Mouse (Mus musculus) liver, adult 2 months (tissue): ENCODE results near the gene Shmt2. TPM values are rescaled to one million over a fixed set of nuclear protein-coding genes. Genes with fewer than 3 reads are reported as not detected.

Experiments
- DNase-seq: peaks from one replicate; pipeline ENCODE4 v3.0.0-alpha.2; 2011; ENCODE audit warnings: low read depth, low spot score; ENCODE audit errors: extremely low read depth
- H3K27ac ChIP-seq: fragments of 200-500 bp; replicated peaks from 2 replicates; pipeline ENCODE4 v1.5.1; 2012; ENCODE audit warnings: low read depth, mild to moderate bottlenecking, control low read depth, inconsistent platforms, low read length; ENCODE audit not compliant: insufficient read depth
- H3K27me3 ChIP-seq: fragments of 200-500 bp; 2 replicates; pipeline ENCODE4 v1.6.1; 2012; ENCODE audit warnings: mild to moderate bottlenecking, moderate library complexity, low read length, inconsistent platforms; ENCODE audit not compliant: control insufficient read depth, insufficient read depth
- H3K36me3 ChIP-seq: fragments of 200-500 bp; 2 replicates; pipeline ENCODE4 v1.6.1; 2012; ENCODE audit warnings: low read length, inconsistent platforms; ENCODE audit not compliant: control insufficient read depth, insufficient read depth
- H3K4me1 ChIP-seq: fragments of 200-500 bp; 2 replicates; pipeline ENCODE4 v1.6.1; 2011; ENCODE audit warnings: low read length; ENCODE audit not compliant: control insufficient read depth, insufficient read depth
- H3K4me3 ChIP-seq: fragments of 200-500 bp; 2 replicates; pipeline ENCODE4 v1.5.1; 2011; ENCODE audit warnings: low read depth, mild to moderate bottlenecking, control low read depth, low read length, moderate library complexity; ENCODE audit not compliant: insufficient read depth
- H3K79me2 ChIP-seq: fragments of 200-500 bp; 2 replicates; pipeline ENCODE4 v1.6.1; 2012; ENCODE audit warnings: inconsistent platforms, mild to moderate bottlenecking, low read length, moderate library complexity; ENCODE audit not compliant: control insufficient read depth, insufficient read depth
- H3K9ac ChIP-seq: fragments of 200-500 bp; 2 replicates; pipeline ENCODE4 v1.6.1; 2012; ENCODE audit warnings: low read depth, mild to moderate bottlenecking, control low read depth, inconsistent platforms, low read length
- CTCF ChIP-seq: fragments of 200-500 bp; IDR thresholded peaks from 2 replicates; pipeline ENCODE4 v1.5.1; 2011; ENCODE audit warnings: low read depth, low read length, control low read depth
- POLR2A ChIP-seq: fragments of 200-500 bp; IDR thresholded peaks from 2 replicates; pipeline ENCODE4 v1.6.1; 2011; ENCODE audit warnings: low read length, control low read depth; ENCODE audit not compliant: insufficient read depth; ENCODE audit errors: extremely low read depth
- WGBS: fragments of 180-500 bp; shearing (Covaris S2); methylation state at CpG from one replicate; pipeline ENCODE4 v1.1.7; 2018; 5-methylcytosine and 5-hydroxymethylcytosine counted together
- polyA plus RNA-seq: library from polyadenylated mRNA; depleted of rRNA; stranded (reverse); fragments of >200 nt; gene quantifications from 2 replicates; pipeline ENCODE4 v1.2.3, GENCODE M21; 2012
- total RNA-seq: library from RNA; depleted of rRNA; stranded (reverse); fragments of >200 nt; gene quantifications from 2 replicates; pipeline ENCODE4 v1.2.3, GENCODE M21; 2014

Gene Shmt2
- total and polyA plus RNA-seq, 2 experiments: 130 to 309 TPM

- TF ChIP-seq POLR2A: no peak
- TF ChIP-seq CTCF: no peak
- no peaks in the 10 kb centered on the region for H3K79me2 ChIP-seq
- DNase-seq: no peak
- WGBS: 33% methylated on average over 17 of the region's 17 CpGs
- H3K9ac ChIP-seq: no peak overlapping the region
- H3K4me1 ChIP-seq: peaks cover 7% of the 10 kb centered on the region; the same call in 1 of the 2 replicates
- H3K36me3 ChIP-seq: no peaks in the 10 kb centered on the region
- H3K27me3 ChIP-seq: peaks cover 2% of the 10 kb centered on the region; the same call in 1 of the 2 replicates
- no peak overlapping the region for H3K4me3 ChIP-seq
- no peak overlapping the region for H3K27ac ChIP-seq
These were observed 12.2 kb downstream of the Shmt2 start for GRCm38 (mm10) chr10:127509837-127510701.

GRCm38 (mm10) chr10:127509051-127509836, 13.0 kb downstream of the Shmt2 start:
- Histone ChIP-seq H3K36me3 (no peaks in the 10 kb centered on the region), H3K9ac (0 out of 2 replicates have a peak overlapping the region, but pooled peaks have one; percentile 5), H3K4me3 (peak overlapping the region; percentile 9; the same call in 1 of the 2 replicates), H3K79me2 (no peaks in the 10 kb centered on the region), H3K4me1 (peaks cover 7% of the 10 kb centered on the region; the same call in 1 of the 2 replicates), H3K27ac (no peak overlapping the region), H3K27me3 (peaks cover 2% of the 10 kb centered on the region; the same call in 1 of the 2 replicates)
- no peak for TF ChIP-seq POLR2A
- peak; percentile 86 for TF ChIP-seq CTCF
- WGBS: 4% methylated on average over 35 of the region's 35 CpGs
- DNase-seq: peak; percentile 45

- H3K4me1 ChIP-seq: peaks cover 7% of the 10 kb centered on the region; the same call in 1 of the 2 replicates
- DNase-seq: peak; percentile 22
- no peak overlapping the region for H3K4me3 ChIP-seq
- TF ChIP-seq CTCF (peak; percentile 69), POLR2A (no peak)
- H3K27ac ChIP-seq: no peak overlapping the region
- H3K9ac ChIP-seq: no peak overlapping the region
- no peaks in the 10 kb centered on the region for H3K79me2 ChIP-seq
- 44% methylated on average over 15 of the region's 15 CpGs for WGBS
- no peaks in the 10 kb centered on the region for H3K36me3 ChIP-seq
- peaks cover 2% of the 10 kb centered on the region; the same call in 1 of the 2 replicates for H3K27me3 ChIP-seq
These were observed 14.0 kb downstream of the Shmt2 start for GRCm38 (mm10) chr10:127508239-127508638.

- Histone ChIP-seq H3K27me3 (no peaks in the 10 kb centered on the region), H3K9ac (no peak within 1 kb of the TSS), H3K4me3 (no peak within 1 kb of the TSS), H3K36me3 (peaks cover 14% of the 10 kb centered on the region), H3K27ac (no peak within 1 kb of the TSS), H3K4me1 (no peaks in the 10 kb centered on the region), H3K79me2 (no peaks in the 10 kb centered on the region)
- DNase-seq: no peak
- TF ChIP-seq CTCF: no peak
- no peak for TF ChIP-seq POLR2A
- 71% methylated on average over 13 of the region's 13 CpGs for WGBS
These were observed 21.1 kb downstream of the Shmt2 start, which contains the start of gene Stac3 for GRCm38 (mm10) chr10:127500894-127501893. Gene Stac3, plus strand, starts transcription at chr10:127501686.

- TF ChIP-seq POLR2A: no peak
- TF ChIP-seq CTCF: no peak
- H3K9ac ChIP-seq: no peak overlapping the region
- WGBS: 95% methylated on average over 4 of the region's 4 CpGs
- no peaks in the 10 kb centered on the region for H3K79me2 ChIP-seq
- no peaks in the 10 kb centered on the region for H3K27me3 ChIP-seq
- no peak overlapping the region for H3K4me3 ChIP-seq
- H3K27ac ChIP-seq: no peak overlapping the region
- H3K36me3 ChIP-seq: peaks cover 18% of the 10 kb centered on the region
- no peak for DNase-seq
- no peaks in the 10 kb centered on the region for H3K4me1 ChIP-seq
These were observed 22.2 kb downstream of the Shmt2 start for GRCm38 (mm10) chr10:127500042-127500441.
